Mouse (Mus musculus) ES-Bruce4 (cell line): ENCODE data around the gene Fastk. TPM values are rescaled to one million over a fixed set of nuclear protein-coding genes. Genes with fewer than 3 reads are reported as not detected.

Experiments
- H3K27ac ChIP-seq: 2 replicates; pipeline ENCODE4 v1.5.1; 2012; ENCODE audit warnings: low read length, inconsistent platforms; ENCODE audit not compliant: insufficient read depth
- H3K27me3 ChIP-seq: 2 replicates; pipeline ENCODE4 v1.6.1; 2012; ENCODE audit warnings: mild to moderate bottlenecking, low read length, inconsistent platforms; ENCODE audit not compliant: control insufficient read depth, poor library complexity, insufficient read depth, severe bottlenecking
- H3K36me3 ChIP-seq: 2 replicates; pipeline ENCODE4 v1.6.1; 2012; ENCODE audit warnings: inconsistent platforms, mild to moderate bottlenecking, low read length, moderate library complexity; ENCODE audit not compliant: control insufficient read depth, poor library complexity, insufficient read depth, severe bottlenecking
- H3K4me1 ChIP-seq: one replicate; pipeline ENCODE4 v1.8.1; 2011; ENCODE audit warnings: low read length; ENCODE audit not compliant: control insufficient read depth, insufficient read depth
- H3K4me3 ChIP-seq: 2 replicates; pipeline ENCODE4 v1.5.1; 2011; ENCODE audit warnings: low read depth, mild to moderate bottlenecking, low read length
- H3K9ac ChIP-seq: 2 replicates; pipeline ENCODE4 v1.6.1; 2012; ENCODE audit warnings: low read depth, mild to moderate bottlenecking, inconsistent platforms; ENCODE audit not compliant: poor library complexity, severe bottlenecking
- H3K9me3 ChIP-seq: replicated peaks from 2 replicates; pipeline ENCODE4 v1.6.1; 2012; ENCODE audit warnings: mild to moderate bottlenecking, low read length, inconsistent platforms; ENCODE audit not compliant: control insufficient read depth, poor library complexity, insufficient read depth, severe bottlenecking
- CTCF ChIP-seq: IDR thresholded peaks from one replicate; pipeline ENCODE4 v1.8.1; 2011; ENCODE audit warnings: low read depth, low read length
- EP300 ChIP-seq: IDR thresholded peaks from 2 replicates; pipeline ENCODE4 v1.6.1; 2011; ENCODE audit warnings: low read depth, low read length; ENCODE audit not compliant: insufficient read depth
- POLR2A ChIP-seq: IDR thresholded peaks from one replicate; pipeline ENCODE4 v1.8.1; 2011; ENCODE audit warnings: low read length; ENCODE audit not compliant: insufficient read depth
- polyA plus RNA-seq: library from polyadenylated mRNA; stranded (reverse); fragments of >200 nt; gene quantifications from 2 replicates; pipeline ENCODE4 v1.2.4, GENCODE M21; 2011; ENCODE audit warnings: low read depth; ENCODE audit not compliant: missing spikeins, insufficient read depth, insufficient read length

Fastk gene
- polyA plus RNA-seq, 1 experiment, result 51.6 TPM

- H3K4me1 ChIP-seq, result peaks cover 6% of the 10 kb centered on the region
- H3K27me3 ChIP-seq, result no peaks in the 10 kb centered on the region
- TF ChIP-seq POLR2A (no peak), CTCF (no peak), EP300 (no peak)
- no peak overlapping the region for H3K27ac ChIP-seq
- peak overlapping the region; percentile 70 for H3K4me3 ChIP-seq
- no peaks in the 10 kb centered on the region for H3K9me3 ChIP-seq
- peak overlapping the region; percentile 83 for H3K9ac ChIP-seq
- H3K36me3 ChIP-seq, result no peaks in the 10 kb centered on the region; the same call in 1 of the 2 replicates
These were observed 29.7 kb upstream of the Fastk start for GRCm38 (mm10) chr5:24474723-24475261.

DNA sequence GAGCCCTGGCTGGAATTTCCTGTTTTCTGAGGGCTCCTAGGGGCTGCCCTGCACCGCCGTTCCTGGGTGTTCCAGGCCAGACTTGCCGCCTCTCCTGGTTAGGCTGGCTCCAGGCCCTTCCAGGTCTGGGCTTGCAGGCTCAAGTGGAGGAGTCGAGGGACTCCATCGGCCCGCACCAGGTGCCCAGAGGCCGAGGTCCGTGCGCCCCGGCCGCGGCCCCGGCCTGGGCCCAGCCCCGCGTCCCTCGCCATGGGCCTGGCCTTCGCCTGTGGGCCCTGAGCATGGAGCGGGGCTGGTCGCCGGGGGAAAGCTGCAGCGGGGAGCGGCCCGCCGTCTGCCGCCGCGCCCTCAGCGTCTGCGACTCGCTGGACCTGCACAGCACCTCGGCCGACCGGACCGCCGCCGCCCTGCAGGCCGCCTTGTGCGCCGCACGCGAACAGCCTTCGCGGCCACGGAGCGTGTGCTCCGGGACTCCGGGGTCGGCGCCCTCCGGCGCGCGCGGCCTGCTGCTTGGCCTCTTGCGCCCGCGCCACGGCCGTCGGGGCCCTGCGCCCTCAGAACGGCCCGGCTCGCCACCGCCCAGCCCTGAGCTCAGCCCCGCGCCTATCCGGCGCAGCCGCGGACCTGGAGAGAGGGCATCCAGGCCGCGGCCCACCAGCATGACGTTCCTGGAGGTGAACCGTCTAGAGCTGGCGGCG is 29.1 kb upstream of the Fastk start:
- no peak for TF ChIP-seq CTCF
- TF ChIP-seq EP300, result 0 out of 2 replicates have a peak, but pooled peaks have one; percentile 12
- peaks cover 6% of the 10 kb centered on the region for H3K4me1 ChIP-seq
- H3K27ac ChIP-seq, result no peak overlapping the region
- no peaks in the 10 kb centered on the region for H3K9me3 ChIP-seq
- H3K9ac ChIP-seq, result peak overlapping the region; percentile 83
- H3K27me3 ChIP-seq, result no peaks in the 10 kb centered on the region
- peak overlapping the region; percentile 70 for H3K4me3 ChIP-seq
- H3K36me3 ChIP-seq, result no peaks in the 10 kb centered on the region; the same call in 1 of the 2 replicates

- H3K27ac ChIP-seq, result peak overlapping the region; percentile 47
These were observed 28.0 kb upstream of the Fastk start for GRCm38 (mm10) chr5:24472884-24473619.

DNA sequence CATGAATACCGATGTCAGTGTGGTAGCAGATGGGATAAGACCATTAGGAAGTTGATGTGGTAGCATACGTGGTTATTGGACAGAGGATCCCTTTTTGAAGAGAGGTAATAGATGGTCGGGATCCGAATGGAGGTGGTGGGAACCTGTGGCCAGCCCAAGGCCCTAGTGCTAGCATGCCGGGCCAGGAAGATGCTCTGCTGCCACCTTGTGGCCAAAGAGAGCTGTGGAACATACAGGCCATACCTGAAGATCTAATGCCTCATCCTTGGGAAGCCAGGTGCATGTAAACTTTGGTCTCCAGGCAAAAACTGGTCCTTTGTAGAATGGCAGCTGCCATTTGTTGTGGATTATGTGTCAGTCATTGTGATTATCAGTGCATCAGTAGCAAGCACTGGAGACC is 25.5 kb upstream of the Fastk start:
- Histone ChIP-seq H3K4me1 (peaks cover under 1% of the 10 kb centered on the region), H3K4me3 (no peak overlapping the region)
- TF ChIP-seq CTCF (peak; percentile 98), EP300 (no peak)

More at GRCm38 (mm10) chr5:24472884-24473619, 28.0 kb upstream of the Fastk start:
- no peaks in the 10 kb centered on the region for H3K9me3 ChIP-seq
- no peak for TF ChIP-seq POLR2A
- no peak for TF ChIP-seq CTCF
- TF ChIP-seq EP300, result no peak
- no peaks in the 10 kb centered on the region for H3K27me3 ChIP-seq
- H3K9ac ChIP-seq, result no peak overlapping the region
- H3K36me3 ChIP-seq, result no peaks in the 10 kb centered on the region; the same call in 1 of the 2 replicates
- H3K4me1 ChIP-seq, result peaks cover 6% of the 10 kb centered on the region
- no peak overlapping the region for H3K4me3 ChIP-seq

DNA sequence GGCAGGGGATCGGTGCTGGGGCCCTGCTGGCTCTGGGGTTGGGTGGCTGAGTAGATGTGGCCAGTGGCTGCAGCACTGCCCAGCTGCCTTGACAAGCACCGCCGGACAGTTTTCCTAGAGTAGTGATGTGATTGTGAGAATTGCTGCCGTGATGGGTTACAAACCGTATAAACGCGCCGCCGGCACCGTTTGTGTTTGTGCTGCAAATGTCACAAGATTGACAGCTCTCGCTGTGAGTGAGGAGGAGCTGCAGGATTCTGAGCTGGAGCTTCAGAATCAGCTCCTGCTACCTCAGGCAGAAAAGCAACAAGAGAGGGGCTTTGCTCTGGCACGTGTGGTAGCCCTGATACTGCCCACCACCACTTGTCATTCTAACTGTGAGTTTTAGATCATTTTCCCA is 21.7 kb upstream of the Fastk start:
- Histone ChIP-seq H3K9ac (no peak overlapping the region), H3K36me3 (no peaks in the 10 kb centered on the region), H3K27me3 (no peaks in the 10 kb centered on the region), H3K27ac (no peak overlapping the region), H3K4me1 (no peaks in the 10 kb centered on the region), H3K4me3 (no peak overlapping the region), H3K9me3 (no peaks in the 10 kb centered on the region)
- TF ChIP-seq POLR2A (no peak), EP300 (no peak), CTCF (no peak)

More for the DNA sequence above, 25.5 kb upstream of the Fastk start:
- Histone ChIP-seq H3K27ac (no peak overlapping the region), H3K36me3 (no peaks in the 10 kb centered on the region), H3K9me3 (no peaks in the 10 kb centered on the region), H3K27me3 (no peaks in the 10 kb centered on the region), H3K9ac (no peak overlapping the region)

DNA sequence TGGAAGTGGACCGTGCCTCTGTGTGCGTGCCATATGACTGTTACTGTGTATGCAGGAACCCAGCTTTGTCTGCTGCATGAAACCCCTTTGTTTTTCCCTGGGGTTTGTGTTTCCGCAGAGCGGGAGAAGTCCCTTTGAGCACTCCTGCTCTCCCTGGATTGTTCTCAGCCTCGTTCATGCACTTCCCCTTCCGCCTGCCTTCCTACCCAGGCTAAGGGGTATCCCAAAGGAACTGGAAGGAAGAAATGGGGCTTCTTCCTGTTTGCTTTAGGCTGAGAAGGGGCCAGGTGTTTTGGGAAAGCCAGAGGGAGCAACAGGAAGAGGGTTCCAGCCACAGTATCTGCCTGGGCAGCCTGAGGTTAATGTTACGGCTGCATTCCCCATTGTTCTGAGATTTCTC is 10.5 kb upstream of the Fastk start:
- TF ChIP-seq EP300, result no peak
- no peak for TF ChIP-seq POLR2A
- TF ChIP-seq CTCF, result no peak
- Histone ChIP-seq H3K27ac (no peak overlapping the region), H3K36me3 (no peaks in the 10 kb centered on the region), H3K9me3 (no peaks in the 10 kb centered on the region), H3K27me3 (no peaks in the 10 kb centered on the region), H3K9ac (no peak overlapping the region), H3K4me1 (peaks cover 6% of the 10 kb centered on the region), H3K4me3 (no peak overlapping the region)
